Mouse (Mus musculus) CH12.LX (cell line): Measurements from ENCODE around the gene Sertad4.

ENCODE experiments used
- CTCF ChIP-seq, 2 experiments: IDR thresholded peaks in 1 of 2; conservative IDR thresholded peaks in 1 of 2; 2 replicates each; pipeline ENCODE4 v1.5.1; 2011 to 2012; ENCODE audit warnings: low read depth in 2 of 2, low read length in 2 of 2, improper control_type of control experiment in 1 of 2, inconsistent platforms in 1 of 2, mild to moderate bottlenecking in 1 of 2, moderate library complexity in 1 of 2
- EP300 ChIP-seq: IDR thresholded peaks from 2 replicates; pipeline ENCODE4 v1.6.1; 2011; ENCODE audit warnings: low read length, improper control_type of control experiment
- ETS1 ChIP-seq: conservative IDR thresholded peaks from 2 replicates; pipeline ENCODE4 v1.6.1; 2012; ENCODE audit warnings: low read depth, mild to moderate bottlenecking, inconsistent platforms, low read length, improper control_type of control experiment, moderate library complexity
- GABPA ChIP-seq: IDR thresholded peaks from 2 replicates; pipeline ENCODE4 v1.6.1; 2012; ENCODE audit warnings: low read depth, low read length, improper control_type of control experiment, inconsistent platforms; ENCODE audit not compliant: insufficient replicate concordance
- MAX ChIP-seq: IDR thresholded peaks from 2 replicates; pipeline ENCODE4 v1.6.1; 2011; ENCODE audit warnings: low read length, improper control_type of control experiment
- NELFE ChIP-seq: IDR thresholded peaks from 2 replicates; pipeline ENCODE4 v1.6.1; 2011; ENCODE audit warnings: low read depth, low read length, improper control_type of control experiment
- USF1 ChIP-seq: IDR thresholded peaks from 2 replicates; pipeline ENCODE4 v1.6.1; 2014; ENCODE audit warnings: low read depth, mild to moderate bottlenecking, inconsistent platforms, low read length, improper control_type of control experiment
- ZKSCAN1 ChIP-seq: IDR thresholded peaks from 2 replicates; pipeline ENCODE4 v1.6.1; 2012; ENCODE audit warnings: low read depth, inconsistent platforms, low read length, improper control_type of control experiment, borderline replicate concordance

GRCm38 (mm10) chr1:192840655-192841054, 14.9 kb downstream of the Sertad4 start:
- TF ChIP-seq USF1 (no peak), CTCF (conservative IDR thresholded peaks at IDR 0.05 in 1 of 2, IDR thresholded peaks at IDR 0.05 in 1 of 2; ENCODE audit: low read depth in 2 of 2, low read length in 2 of 2) (no peak), ETS1 (no peak), ZKSCAN1 (no peak), EP300 (no peak), NELFE (no peak), MAX (no peak), GABPA (no peak)
